Mouse (Mus musculus) hindbrain, embryonic 16.5 days (tissue): ENCODE measurements around the gene Spock2. TPM values are rescaled to one million over a fixed set of nuclear protein-coding genes. Genes with fewer than 3 reads are reported as not detected.
A peak's percentile ranks its signal among the peaks of the same experiment; 100 is the strongest.

Experiments
- ATAC-seq: fragments of 200-750 bp; cut with Nextera tagmentation; 2 replicates; pipeline ENCODE4 v1.8.0; 2017; ENCODE audit warnings: moderate TSS enrichment, moderate library complexity
- H3K27ac ChIP-seq: fragments of 300-500 bp; sonication (generic); 2 replicates; pipeline ENCODE4 v1.5.1; 2014; ENCODE audit warnings: low read depth, mild to moderate bottlenecking, control low read depth, low read length, moderate library complexity
- H3K27me3 ChIP-seq: fragments of 300-500 bp; sonication (generic); replicated peaks from 2 replicates; pipeline ENCODE4 v1.6.1; 2014; ENCODE audit warnings: low read length; ENCODE audit not compliant: control insufficient read depth, insufficient read depth
- H3K36me3 ChIP-seq: fragments of 300-500 bp; sonication (generic); 2 replicates; pipeline ENCODE4 v1.6.1; 2014; ENCODE audit warnings: mild to moderate bottlenecking, low read length, moderate library complexity, mixed read lengths; ENCODE audit not compliant: control insufficient read depth, insufficient read depth
- H3K4me1 ChIP-seq: fragments of 300-500 bp; sonication (generic); 2 replicates; pipeline ENCODE4 v1.6.1; 2014; ENCODE audit warnings: low read depth, low read length; ENCODE audit not compliant: control insufficient read depth, insufficient read depth
- H3K4me2 ChIP-seq: fragments of 300-500 bp; sonication (generic); 2 replicates; pipeline ENCODE4 v1.6.1; 2014; ENCODE audit warnings: mild to moderate bottlenecking, low read length, control low read depth, moderate library complexity
- H3K4me3 ChIP-seq: fragments of 300-500 bp; sonication (generic); 2 replicates; pipeline ENCODE4 v1.5.1; 2014; ENCODE audit warnings: mild to moderate bottlenecking, low read length, control low read depth, moderate library complexity
- H3K9ac ChIP-seq: fragments of 300-500 bp; sonication (generic); 2 replicates; pipeline ENCODE4 v1.6.1; 2014; ENCODE audit warnings: low read depth, mild to moderate bottlenecking, control low read depth, low read length, moderate library complexity
- H3K9me3 ChIP-seq: fragments of 300-500 bp; sonication (generic); 2 replicates; pipeline ENCODE4 v1.6.1; 2014; ENCODE audit warnings: mild to moderate bottlenecking, low read length, moderate library complexity; ENCODE audit not compliant: control insufficient read depth
- WGBS: fragments of 180-500 bp; shearing (Covaris S2); extraction: QIAGEN DNeasy Blood & Tissue Kit; methylation state at CpG from one replicate; pipeline ENCODE4 v1.1.7; 2014; 5-methylcytosine and 5-hydroxymethylcytosine counted together
- polyA plus RNA-seq: library from polyadenylated mRNA; unstranded; fragments of >200 nt; fragmentation: Nextera tagmentation; extraction: Ambion mirVana; gene quantifications from 2 replicates; pipeline ENCODE4 v1.2.1, GENCODE M21; 2015

Spock2 gene
- polyA plus RNA-seq, 1 experiment from 2014 or later = 119 TPM

- Histone ChIP-seq H3K27me3 (no peaks in the 10 kb centered on the region), H3K9ac (no peak overlapping the region), H3K36me3 (no peaks in the 10 kb centered on the region), H3K9me3 (no peaks in the 10 kb centered on the region), H3K27ac (no peak overlapping the region), H3K4me1 (no peaks in the 10 kb centered on the region), H3K4me3 (no peak overlapping the region), H3K4me2 (no peak overlapping the region)
- ATAC-seq = no peak
- WGBS = 88% methylated on average over 5 of the region's 5 CpGs
Observed at GRCm38 (mm10) chr10:60097774-60098173, 8.2 kb upstream of the Spock2 start.

GRCm38 (mm10) chr10:60105391-60106145 lies 451 bp upstream of the Spock2 start:
- Histone ChIP-seq H3K9me3 (no peaks in the 10 kb centered on the region), H3K36me3 (no peaks in the 10 kb centered on the region), H3K9ac (peak overlapping the region; percentile 96), H3K27ac (peak overlapping the region; percentile 97), H3K4me1 (peaks cover 33% of the 10 kb centered on the region), H3K27me3 (no peaks in the 10 kb centered on the region), H3K4me2 (peak overlapping the region; percentile 74), H3K4me3 (peak overlapping the region; percentile 86)
- WGBS = 9% methylated on average over 20 of the region's 20 CpGs
- ATAC-seq = peak; percentile 27

GRCm38 (mm10) chr10:60106531-60107186 lies 640 bp downstream of the Spock2 start:
- peak overlapping the region; percentile 86 for H3K4me3 ChIP-seq
- peak overlapping the region; percentile 97 for H3K27ac ChIP-seq
- peak overlapping the region; percentile 96 for H3K9ac ChIP-seq
- H3K4me1 ChIP-seq = peaks cover 34% of the 10 kb centered on the region
- H3K4me2 ChIP-seq = peak overlapping the region; percentile 74
- no peaks in the 10 kb centered on the region for H3K27me3 ChIP-seq
- no peaks in the 10 kb centered on the region for H3K9me3 ChIP-seq
- no peaks in the 10 kb centered on the region for H3K36me3 ChIP-seq
- peak; percentile 68 for ATAC-seq
- WGBS = under 1% methylated on average over 53 of the region's 57 CpGs

GRCm38 (mm10) chr10:60107448-60107847 lies 1.4 kb downstream of the Spock2 start:
- no peaks in the 10 kb centered on the region for H3K27me3 ChIP-seq
- WGBS = 2% methylated on average over 28 of the region's 28 CpGs
- no peaks in the 10 kb centered on the region for H3K9me3 ChIP-seq
- H3K9ac ChIP-seq = peak overlapping the region; percentile 96
- peak overlapping the region; percentile 74 for H3K4me2 ChIP-seq
- peak overlapping the region; percentile 86 for H3K4me3 ChIP-seq
- peak overlapping the region; percentile 97 for H3K27ac ChIP-seq
- H3K36me3 ChIP-seq = no peaks in the 10 kb centered on the region
- peaks cover 34% of the 10 kb centered on the region for H3K4me1 ChIP-seq
- 0 out of 2 replicates have a peak, but pooled peaks have one; percentile 0 for ATAC-seq

GRCm38 (mm10) chr10:60108321-60109111 lies 2.5 kb downstream of the Spock2 start:
- Histone ChIP-seq H3K9ac (peak overlapping the region; percentile 96), H3K36me3 (no peaks in the 10 kb centered on the region), H3K27ac (peak overlapping the region; percentile 24), H3K27me3 (no peaks in the 10 kb centered on the region), H3K4me3 (peak overlapping the region; percentile 86), H3K4me2 (peak overlapping the region; percentile 74), H3K4me1 (peaks cover 34% of the 10 kb centered on the region), H3K9me3 (no peaks in the 10 kb centered on the region)
- ATAC-seq = no peak
- 34% methylated on average over 15 of the region's 17 CpGs for WGBS

GRCm38 (mm10) chr10:60109336-60109735 lies 3.3 kb downstream of the Spock2 start:
- peak overlapping the region; percentile 54 for H3K27ac ChIP-seq
- no peak for ATAC-seq
- H3K27me3 ChIP-seq = no peaks in the 10 kb centered on the region
- H3K4me2 ChIP-seq = peak overlapping the region; percentile 74
- peak overlapping the region; percentile 49; the same call in 1 of the 2 replicates for H3K9ac ChIP-seq
- H3K4me3 ChIP-seq = peak overlapping the region; percentile 10
- WGBS = 68% methylated on average over 8 of the region's 8 CpGs
- peaks cover 34% of the 10 kb centered on the region for H3K4me1 ChIP-seq
- no peaks in the 10 kb centered on the region for H3K9me3 ChIP-seq
- no peaks in the 10 kb centered on the region for H3K36me3 ChIP-seq

GRCm38 (mm10) chr10:60109989-60110388 lies 4.0 kb downstream of the Spock2 start:
- Histone ChIP-seq H3K9ac (no peak overlapping the region), H3K36me3 (no peaks in the 10 kb centered on the region), H3K4me3 (no peak overlapping the region), H3K9me3 (no peaks in the 10 kb centered on the region), H3K4me1 (peaks cover 35% of the 10 kb centered on the region), H3K27ac (peak overlapping the region; percentile 54), H3K27me3 (no peaks in the 10 kb centered on the region), H3K4me2 (peak overlapping the region; percentile 74)
- WGBS = 52% methylated on average over 8 of the region's 8 CpGs
- no peak for ATAC-seq

- H3K9ac ChIP-seq = no peak overlapping the region
- 90% methylated on average over 10 of the region's 10 CpGs for WGBS
- H3K4me1 ChIP-seq = peaks cover 39% of the 10 kb centered on the region
- no peak for ATAC-seq
- H3K36me3 ChIP-seq = no peaks in the 10 kb centered on the region
- H3K4me3 ChIP-seq = no peak overlapping the region
- no peak overlapping the region for H3K27ac ChIP-seq
- no peaks in the 10 kb centered on the region for H3K9me3 ChIP-seq
- no peaks in the 10 kb centered on the region for H3K27me3 ChIP-seq
- no peak overlapping the region; the same call in 1 of the 2 replicates for H3K4me2 ChIP-seq
Observed at GRCm38 (mm10) chr10:60110908-60111475, 5.0 kb downstream of the Spock2 start.
